Mouse (Mus musculus): ENCODE results near the gene Hacd3. TPM values are rescaled to one million over a fixed set of nuclear protein-coding genes. Genes with fewer than 3 reads are reported as not detected.

Gene Hacd3
- polyA plus RNA-seq, 1 experiment from 2014 or later: 67.4 TPM

- DNase-seq (ENCODE audit: low spot score) (no peak), ATAC-seq (no peak)
- peaks cover 98% of the 10 kb centered on the region for H3K36me3 ChIP-seq (ENCODE audit: control insufficient read depth, insufficient read depth, low read length)
- no peak overlapping the region for H3K4me2 ChIP-seq (ENCODE audit: low read length)
- H3K4me1 ChIP-seq (ENCODE audit: control insufficient read depth, insufficient read depth, low read length): no peaks in the 10 kb centered on the region
- no peaks in the 10 kb centered on the region for H3K27me3 ChIP-seq (replicated peaks; ENCODE audit: control insufficient read depth, insufficient read depth, low read length)
- WGBS: 79% methylated on average over 1 of the region's 1 CpGs
- H3K9me3 ChIP-seq (replicated peaks; ENCODE audit: control insufficient read depth, low read length): no peaks in the 10 kb centered on the region
- H3K4me3 ChIP-seq (ENCODE audit: low read depth, low read length): no peak overlapping the region
- no peak overlapping the region for H3K9ac ChIP-seq (ENCODE audit: low read length)
- no peak overlapping the region for H3K27ac ChIP-seq (ENCODE audit: low read depth, low read length)
Measured at GRCm38 (mm10) chr9:64981904-64982303, 39.6 kb downstream of the Hacd3 start.

GRCm38 (mm10) chr9:64980548-64980947, 40.9 kb downstream of the Hacd3 start:
- Histone ChIP-seq H3K9me3 (replicated peaks; ENCODE audit: control insufficient read depth, low read length) (no peaks in the 10 kb centered on the region), H3K4me1 (ENCODE audit: control insufficient read depth, insufficient read depth, low read length) (no peaks in the 10 kb centered on the region), H3K27me3 (replicated peaks; ENCODE audit: control insufficient read depth, insufficient read depth, low read length) (no peaks in the 10 kb centered on the region), H3K9ac (ENCODE audit: low read length) (no peak overlapping the region), H3K4me2 (ENCODE audit: low read length) (no peak overlapping the region), H3K4me3 (ENCODE audit: low read depth, low read length) (no peak overlapping the region), H3K36me3 (ENCODE audit: control insufficient read depth, insufficient read depth, low read length) (peaks cover 98% of the 10 kb centered on the region), H3K27ac (ENCODE audit: low read depth, low read length) (no peak overlapping the region)
- ATAC-seq: no peak
- DNase-seq (ENCODE audit: low spot score): no peak
- WGBS: 83% methylated on average over 3 of the region's 3 CpGs

GRCm38 (mm10) chr9:64960978-64961320, 60.5 kb downstream of the Hacd3 start:
- H3K27me3 ChIP-seq (replicated peaks; ENCODE audit: control insufficient read depth, insufficient read depth, low read length): no peaks in the 10 kb centered on the region
- H3K4me3 ChIP-seq (ENCODE audit: low read depth, low read length): peak overlapping the region; percentile 61
- peaks cover 24% of the 10 kb centered on the region for H3K36me3 ChIP-seq (ENCODE audit: control insufficient read depth, insufficient read depth, low read length)
- peak; percentile 81 for ATAC-seq
- no peaks in the 10 kb centered on the region for H3K9me3 ChIP-seq (replicated peaks; ENCODE audit: control insufficient read depth, low read length)
- no peak for DNase-seq (ENCODE audit: low spot score)
- WGBS: 0% methylated on average over 10 of the region's 17 CpGs
- H3K9ac ChIP-seq (ENCODE audit: low read length): peak overlapping the region; percentile 83
- peak overlapping the region; percentile 77 for H3K27ac ChIP-seq (ENCODE audit: low read depth, low read length)
- peaks cover 8% of the 10 kb centered on the region for H3K4me1 ChIP-seq (ENCODE audit: control insufficient read depth, insufficient read depth, low read length)
- H3K4me2 ChIP-seq (ENCODE audit: low read length): peak overlapping the region; percentile 66

- Histone ChIP-seq H3K4me3 (ENCODE audit: low read depth, low read length) (peak within 1 kb of the TSS; percentile 61), H3K4me2 (ENCODE audit: low read length) (peak within 1 kb of the TSS; percentile 66), H3K27ac (ENCODE audit: low read depth, low read length) (peak within 1 kb of the TSS; percentile 77), H3K27me3 (replicated peaks; ENCODE audit: control insufficient read depth, insufficient read depth, low read length) (no peaks in the 10 kb centered on the region), H3K4me1 (ENCODE audit: control insufficient read depth, insufficient read depth, low read length) (peaks cover 8% of the 10 kb centered on the region), H3K36me3 (ENCODE audit: control insufficient read depth, insufficient read depth, low read length) (peaks cover 18% of the 10 kb centered on the region), H3K9ac (ENCODE audit: low read length) (peak within 1 kb of the TSS; percentile 83), H3K9me3 (replicated peaks; ENCODE audit: control insufficient read depth, low read length) (no peaks in the 10 kb centered on the region)
- peak; percentile 98 for ATAC-seq
- WGBS: 5% methylated on average over 29 of the region's 29 CpGs
- DNase-seq (ENCODE audit: low spot score): peak; percentile 97
Measured at GRCm38 (mm10) chr9:64960117-64960977, 61.1 kb downstream of the Hacd3 start, which contains the start of gene Ints14. Ints14 (plus strand) TSS chr9:64960905.

GRCm38 (mm10) chr9:64957276-64957675, 64.2 kb downstream of the Hacd3 start:
- H3K4me1 ChIP-seq (ENCODE audit: control insufficient read depth, insufficient read depth, low read length): peaks cover 8% of the 10 kb centered on the region
- H3K4me3 ChIP-seq (ENCODE audit: low read depth, low read length): no peak overlapping the region
- DNase-seq (ENCODE audit: low spot score) (no peak), ATAC-seq (no peak)
- no peaks in the 10 kb centered on the region for H3K27me3 ChIP-seq (replicated peaks; ENCODE audit: control insufficient read depth, insufficient read depth, low read length)
- H3K36me3 ChIP-seq (ENCODE audit: control insufficient read depth, insufficient read depth, low read length): no peaks in the 10 kb centered on the region
- H3K9me3 ChIP-seq (replicated peaks; ENCODE audit: control insufficient read depth, low read length): no peaks in the 10 kb centered on the region
- H3K4me2 ChIP-seq (ENCODE audit: low read length): no peak overlapping the region
- H3K9ac ChIP-seq (ENCODE audit: low read length): no peak overlapping the region
- 92% methylated on average over 3 of the region's 3 CpGs for WGBS
- H3K27ac ChIP-seq (ENCODE audit: low read depth, low read length): no peak overlapping the region

GRCm38 (mm10) chr9:64956337-64956736, 65.2 kb downstream of the Hacd3 start:
- 20% methylated on average over 12 of the region's 12 CpGs for WGBS
- H3K27me3 ChIP-seq (replicated peaks; ENCODE audit: control insufficient read depth, insufficient read depth, low read length): no peaks in the 10 kb centered on the region
- ATAC-seq (no peak), DNase-seq (ENCODE audit: low spot score) (no peak)
- no peak overlapping the region for H3K9ac ChIP-seq (ENCODE audit: low read length)
- H3K9me3 ChIP-seq (replicated peaks; ENCODE audit: control insufficient read depth, low read length): no peaks in the 10 kb centered on the region
- peaks cover 2% of the 10 kb centered on the region; the same call in 1 of the 2 replicates for H3K4me1 ChIP-seq (ENCODE audit: control insufficient read depth, insufficient read depth, low read length)
- H3K27ac ChIP-seq (ENCODE audit: low read depth, low read length): no peak overlapping the region
- no peak overlapping the region for H3K4me3 ChIP-seq (ENCODE audit: low read depth, low read length)
- H3K36me3 ChIP-seq (ENCODE audit: control insufficient read depth, insufficient read depth, low read length): no peaks in the 10 kb centered on the region
- H3K4me2 ChIP-seq (ENCODE audit: low read length): peak overlapping the region; percentile 23; the same call in 1 of the 2 replicates

- Histone ChIP-seq H3K9me3 (replicated peaks; ENCODE audit: control insufficient read depth, low read length) (no peaks in the 10 kb centered on the region), H3K4me2 (ENCODE audit: low read length) (no peak overlapping the region), H3K4me1 (ENCODE audit: control insufficient read depth, insufficient read depth, low read length) (no peaks in the 10 kb centered on the region), H3K4me3 (ENCODE audit: low read depth, low read length) (no peak overlapping the region), H3K27me3 (replicated peaks; ENCODE audit: control insufficient read depth, insufficient read depth, low read length) (no peaks in the 10 kb centered on the region), H3K36me3 (ENCODE audit: control insufficient read depth, insufficient read depth, low read length) (no peaks in the 10 kb centered on the region), H3K27ac (ENCODE audit: low read depth, low read length) (no peak overlapping the region), H3K9ac (ENCODE audit: low read length) (no peak overlapping the region)
- DNase-seq (ENCODE audit: low spot score): no peak
- no peak for ATAC-seq
- 84% methylated on average over 7 of the region's 7 CpGs for WGBS
Measured at GRCm38 (mm10) chr9:64953190-64953589, 68.3 kb downstream of the Hacd3 start.

GRCm38 (mm10) chr9:64952055-64952454, 69.4 kb downstream of the Hacd3 start:
- DNase-seq (ENCODE audit: low spot score) (no peak), ATAC-seq (no peak)
- Histone ChIP-seq H3K36me3 (ENCODE audit: control insufficient read depth, insufficient read depth, low read length) (no peaks in the 10 kb centered on the region), H3K4me1 (ENCODE audit: control insufficient read depth, insufficient read depth, low read length) (no peaks in the 10 kb centered on the region), H3K9ac (ENCODE audit: low read length) (no peak overlapping the region), H3K9me3 (replicated peaks; ENCODE audit: control insufficient read depth, low read length) (no peaks in the 10 kb centered on the region), H3K4me3 (ENCODE audit: low read depth, low read length) (no peak overlapping the region), H3K4me2 (ENCODE audit: low read length) (no peak overlapping the region), H3K27me3 (replicated peaks; ENCODE audit: control insufficient read depth, insufficient read depth, low read length) (no peaks in the 10 kb centered on the region), H3K27ac (ENCODE audit: low read depth, low read length) (no peak overlapping the region)
- WGBS: 15% methylated on average over 5 of the region's 5 CpGs

- no peak within 1 kb of the TSS for H3K4me3 ChIP-seq (ENCODE audit: low read depth, low read length)
- no peaks in the 10 kb centered on the region for H3K27me3 ChIP-seq (replicated peaks; ENCODE audit: control insufficient read depth, insufficient read depth, low read length)
- no peak within 1 kb of the TSS for H3K4me2 ChIP-seq (ENCODE audit: low read length)
- no peak within 1 kb of the TSS for H3K27ac ChIP-seq (ENCODE audit: low read depth, low read length)
- WGBS: 38% methylated on average over 11 of the region's 11 CpGs
- H3K9me3 ChIP-seq (replicated peaks; ENCODE audit: control insufficient read depth, low read length): no peaks in the 10 kb centered on the region
- no peak within 1 kb of the TSS for H3K9ac ChIP-seq (ENCODE audit: low read length)
- H3K4me1 ChIP-seq (ENCODE audit: control insufficient read depth, insufficient read depth, low read length): no peaks in the 10 kb centered on the region
- DNase-seq (ENCODE audit: low spot score): no peak
- no peaks in the 10 kb centered on the region for H3K36me3 ChIP-seq (ENCODE audit: control insufficient read depth, insufficient read depth, low read length)
- no peak for ATAC-seq
Measured at GRCm38 (mm10) chr9:64951161-64951657, 70.3 kb downstream of the Hacd3 start, which contains the start of gene Slc24a1. Slc24a1 (minus strand) TSS chr9:64951607.
